Mouse (Mus musculus) stomach, postnatal 0 days (tissue): ENCODE measurements around the gene 6330409D20Rik.

Source experiments
- CTCF ChIP-seq: IDR thresholded peaks from 2 replicates; pipeline ENCODE4 v1.5.1; 2016; ENCODE audit warnings: antibody characterized with exemption, low read depth, mild to moderate bottlenecking, moderate library complexity
- EP300 ChIP-seq: optimal IDR thresholded peaks from 2 replicates; pipeline ENCODE3; 2016; ENCODE audit warnings: antibody characterized with exemption

GRCm38 (mm10) chr2:32771886-32772285 lies 31.1 kb upstream of the 6330409D20Rik start:
- TF ChIP-seq EP300, result no peak
- peak; percentile 28; the same call in 1 of the 2 replicates for TF ChIP-seq CTCF
